Mouse (Mus musculus) MEL (cell line): ENCODE measurements around the gene Wars2. TPM values are rescaled to one million over a fixed set of nuclear protein-coding genes. Genes with fewer than 3 reads are reported as not detected.

Experiments used
- DNase-seq: peaks from one replicate; pipeline ENCODE4 v3.0.0; 2011; ENCODE audit warnings: low read depth, low spot score
- H3K27ac ChIP-seq: 2 replicates; pipeline ENCODE4 v1.5.1; 2012; ENCODE audit warnings: low read depth, mild to moderate bottlenecking, control low read depth, low read length, moderate library complexity; ENCODE audit not compliant: control insufficient read depth
- H3K27me3 ChIP-seq, 2 experiments: fragments of 150-350 bp in 1 of 2; sonication (generic) in 1 of 2; 2 replicates each; pipeline ENCODE4 v1.6.1; 2012; ENCODE audit warnings: low read length in 2 of 2, mild to moderate bottlenecking in 2 of 2, improper control_type of control experiment in 1 of 2, moderate library complexity in 1 of 2; ENCODE audit not compliant: insufficient read depth in 2 of 2, control insufficient read depth in 1 of 2
- H3K36me3 ChIP-seq, 2 experiments: 2 replicates each; pipeline ENCODE4 v1.6.1; 2012 to 2014; ENCODE audit warnings: low read length in 2 of 2, improper control_type of control experiment in 1 of 2, inconsistent platforms in 1 of 2, mild to moderate bottlenecking in 1 of 2; ENCODE audit not compliant: insufficient read depth in 2 of 2, control insufficient read depth in 1 of 2
- H3K4me1 ChIP-seq, 2 experiments: fragments of 150-350 bp in 1 of 2; sonication (generic) in 1 of 2; 2 replicates each; pipeline ENCODE4 v1.6.1; 2012; ENCODE audit warnings: low read length in 2 of 2, improper control_type of control experiment in 1 of 2, mild to moderate bottlenecking in 1 of 2; ENCODE audit not compliant: insufficient read depth in 2 of 2, control insufficient read depth in 1 of 2
- H3K4me3 ChIP-seq, 2 experiments: fragments of 150-350 bp in 1 of 2; sonication (generic) in 1 of 2; 2 replicates each; pipeline ENCODE4 v1.5.1; 2012; ENCODE audit warnings: low read depth in 2 of 2, low read length in 2 of 2, mild to moderate bottlenecking in 2 of 2, moderate library complexity in 2 of 2, control low read depth in 1 of 2, improper control_type of control experiment in 1 of 2; ENCODE audit not compliant: control insufficient read depth in 1 of 2, insufficient read depth in 1 of 2
- H3K79me2 ChIP-seq: 2 replicates; pipeline ENCODE4 v1.6.1; 2012; ENCODE audit warnings: mild to moderate bottlenecking, low read length, moderate library complexity; ENCODE audit not compliant: control insufficient read depth, poor library complexity, insufficient read depth
- H3K9ac ChIP-seq: 2 replicates; pipeline ENCODE4 v1.6.1; 2012; ENCODE audit warnings: low read depth, mild to moderate bottlenecking, control low read depth, low read length, moderate library complexity; ENCODE audit not compliant: control insufficient read depth, poor library complexity, severe bottlenecking
- H3K9me3 ChIP-seq: fragments of 150-350 bp; sonication (generic); replicated peaks from 2 replicates; pipeline ENCODE4 v1.6.1; 2012; ENCODE audit warnings: mild to moderate bottlenecking, low read length, improper control_type of control experiment, moderate library complexity; ENCODE audit not compliant: insufficient read depth
- CHD1 ChIP-seq: IDR thresholded peaks from 2 replicates; pipeline ENCODE4 v1.6.1; 2012; ENCODE audit warnings: low read depth, mild to moderate bottlenecking, inconsistent platforms, low read length, improper control_type of control experiment
- CHD2 ChIP-seq: IDR thresholded peaks from 2 replicates; pipeline ENCODE4 v1.6.1; 2011; ENCODE audit warnings: low read length, improper control_type of control experiment
- CTCF ChIP-seq, 3 experiments: IDR thresholded peaks in 2 of 3; conservative IDR thresholded peaks in 1 of 3; 2 replicates each; pipeline ENCODE4 v1.5.1; 2011 to 2012; ENCODE audit warnings: low read length in 3 of 3, low read depth in 2 of 3, mild to moderate bottlenecking in 2 of 3, improper control_type of control experiment in 1 of 3, inconsistent platforms in 1 of 3, mixed read lengths in 1 of 3, moderate library complexity in 1 of 3; ENCODE audit not compliant: control insufficient read depth in 1 of 3, insufficient read depth in 1 of 3, poor library complexity in 1 of 3, severe bottlenecking in 1 of 3
- ELF1 ChIP-seq: IDR thresholded peaks from 2 replicates; pipeline ENCODE4 v1.6.1; 2014; ENCODE audit warnings: low read depth, mild to moderate bottlenecking, inconsistent platforms, low read length, improper control_type of control experiment, moderate library complexity
- GATA1 ChIP-seq: IDR thresholded peaks from 2 replicates; pipeline ENCODE4 v1.6.1; 2011; ENCODE audit warnings: low read depth, low read length, improper control_type of control experiment
- MAFK ChIP-seq: IDR thresholded peaks from 2 replicates; pipeline ENCODE4 v1.6.1; 2011; ENCODE audit warnings: low read depth, mild to moderate bottlenecking, low read length, improper control_type of control experiment, borderline replicate concordance
- MAZ ChIP-seq: IDR thresholded peaks from 2 replicates; pipeline ENCODE4 v1.6.1; 2012; ENCODE audit warnings: low read depth, mild to moderate bottlenecking, inconsistent platforms, low read length, improper control_type of control experiment
- MXI1 ChIP-seq: IDR thresholded peaks from 2 replicates; pipeline ENCODE4 v1.6.1; 2011; ENCODE audit warnings: mild to moderate bottlenecking, low read depth, low read length, improper control_type of control experiment
- MYB ChIP-seq: IDR thresholded peaks from 2 replicates; pipeline ENCODE4 v1.6.1; 2011; ENCODE audit warnings: mild to moderate bottlenecking, low read depth, low read length, improper control_type of control experiment
- MYC ChIP-seq: IDR thresholded peaks from 2 replicates; pipeline ENCODE4 v1.6.1; 2011; ENCODE audit warnings: low read depth, mild to moderate bottlenecking, low read length, improper control_type of control experiment, moderate library complexity
- POLR2AphosphoS5 ChIP-seq: IDR thresholded peaks from 2 replicates; pipeline ENCODE4 v1.6.1; 2012; ENCODE audit warnings: low read depth, borderline replicate concordance, mild to moderate bottlenecking, inconsistent platforms, low read length, moderate library complexity, mixed read lengths
- RAD21 ChIP-seq: IDR thresholded peaks from 2 replicates; pipeline ENCODE4 v1.6.1; 2011; ENCODE audit warnings: mild to moderate bottlenecking, low read depth, low read length, improper control_type of control experiment
- SIN3A ChIP-seq: IDR thresholded peaks from 2 replicates; pipeline ENCODE4 v1.6.1; 2012; ENCODE audit warnings: low read length, improper control_type of control experiment, inconsistent platforms
- TAL1 ChIP-seq: IDR thresholded peaks from 2 replicates; pipeline ENCODE4 v1.6.1; 2012; ENCODE audit warnings: mild to moderate bottlenecking, inconsistent platforms, low read length, moderate library complexity, mixed read lengths
- TBP ChIP-seq: IDR thresholded peaks from 2 replicates; pipeline ENCODE4 v1.8.0; 2011; ENCODE audit warnings: low read depth, low read length, improper control_type of control experiment
- TCF12 ChIP-seq: IDR thresholded peaks from 2 replicates; pipeline ENCODE4 v1.6.1; 2014; ENCODE audit warnings: low read depth, mild to moderate bottlenecking, inconsistent platforms, low read length, improper control_type of control experiment, moderate library complexity
- UBTF ChIP-seq: IDR thresholded peaks from 2 replicates; pipeline ENCODE4 v1.6.1; 2012; ENCODE audit warnings: low read depth, mild to moderate bottlenecking, inconsistent platforms, low read length, improper control_type of control experiment, moderate library complexity, borderline replicate concordance; ENCODE audit not compliant: insufficient read depth
- ZC3H11A ChIP-seq: IDR thresholded peaks from 2 replicates; pipeline ENCODE4 v1.6.1; 2012; ENCODE audit warnings: low read depth, mild to moderate bottlenecking, inconsistent platforms, low read length, improper control_type of control experiment
- ZKSCAN1 ChIP-seq: IDR thresholded peaks from 2 replicates; pipeline ENCODE4 v1.6.1; 2012; ENCODE audit warnings: low read depth, mild to moderate bottlenecking, inconsistent platforms, low read length, improper control_type of control experiment, moderate library complexity
- ZNF384 ChIP-seq: IDR thresholded peaks from 2 replicates; pipeline ENCODE4 v1.6.1; 2012; ENCODE audit warnings: low read depth, mild to moderate bottlenecking, inconsistent platforms, low read length, improper control_type of control experiment
- polyA plus RNA-seq, 2 experiments: library from polyadenylated mRNA; stranded (reverse) in 1 of 2; unstranded in 1 of 2; fragments of >175 nt in 1 of 2; fragments of >200 nt in 1 of 2; gene quantifications; 2 replicates each; pipeline versions ENCODE4 v1.2.1 to v1.2.4; 2012; ENCODE audit warnings: low replicate concordance in 2 of 2, low read depth in 1 of 2; ENCODE audit not compliant: insufficient read length in 2 of 2, insufficient read depth in 1 of 2, missing spikeins in 1 of 2
- total RNA-seq: library from RNA; depleted of rRNA; stranded (reverse); fragments of 300-350 nt; gene quantifications from 2 replicates; pipeline ENCODE4 v1.2.3, GENCODE M21; 2012

Wars2 gene
- total and polyA plus RNA-seq, 3 experiments: 8.8 to 11.4 TPM; not detected in 1

DNA sequence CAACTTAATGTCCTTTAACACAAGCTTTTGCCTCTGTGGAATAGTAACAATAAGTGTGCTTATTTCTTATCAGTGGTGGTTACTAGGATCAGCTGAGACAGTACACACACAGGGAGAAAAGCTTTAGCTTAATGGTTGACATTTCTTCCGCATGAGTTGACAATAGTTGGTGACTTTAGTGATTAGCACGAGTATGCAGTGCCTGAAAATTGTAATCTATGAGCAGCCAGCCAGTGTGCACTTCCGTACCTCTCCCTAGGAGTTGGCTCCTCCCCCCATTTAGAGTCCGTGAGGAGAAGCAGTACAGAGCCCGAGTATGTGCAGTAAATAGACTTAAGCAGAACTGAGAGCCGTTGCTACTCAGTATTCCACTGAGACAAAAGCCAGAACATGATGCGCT is 123.8 kb downstream of the Wars2 start (continued):
- TF ChIP-seq GATA1 (peak; percentile 89), MAFK (no peak)
- TF ChIP-seq, all 39 proteins: peak for 17

DNA sequence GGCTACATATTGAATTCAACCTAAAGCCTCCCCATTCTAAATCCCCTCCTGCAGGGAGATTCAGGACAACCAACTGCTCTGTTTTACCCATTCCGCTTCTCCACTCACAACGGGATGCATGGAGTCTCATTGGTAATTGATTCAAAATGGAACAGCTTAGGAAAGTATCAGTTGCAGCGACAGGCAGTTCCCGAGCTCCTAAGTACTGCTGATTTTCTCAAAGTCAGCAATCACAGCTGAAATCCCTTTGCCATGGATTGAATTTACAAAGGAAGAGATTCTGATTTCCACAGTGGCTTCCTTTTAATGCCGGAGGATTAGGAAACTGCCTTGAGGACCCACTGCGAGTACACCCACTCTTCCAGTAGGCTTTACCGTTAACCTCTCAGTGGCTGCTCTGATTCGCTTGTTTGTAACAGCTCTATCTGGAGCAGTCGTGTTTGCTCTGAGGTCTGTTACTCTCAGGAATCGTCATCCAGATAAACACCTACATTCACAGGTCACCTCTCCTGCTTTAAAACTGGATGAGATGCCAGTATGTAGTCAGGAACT is 126.0 kb downstream of the Wars2 start:
- 0 out of 2 replicates have a peak, but pooled peaks cover 1% of the 10 kb centered on the region for H3K79me2 ChIP-seq
- peaks cover 2 to 5% of the 10 kb centered on the region in 2 experiments; a peak in 3 of 4 replicates for H3K4me1 ChIP-seq
- H3K4me3 ChIP-seq: no peak overlapping the region
- H3K27ac ChIP-seq: no peak overlapping the region
- no peak overlapping the region for H3K9ac ChIP-seq
- H3K36me3 ChIP-seq: peaks cover 0 to 12% of the 10 kb centered on the region in 2 experiments
- no peak for DNase-seq
- TF ChIP-seq CHD1 (no peak), UBTF (no peak), POLR2AphosphoS5 (no peak), CTCF (IDR thresholded peaks at IDR 0.05 in 2 of 3, conservative IDR thresholded peaks at IDR 0.05 in 1 of 3; ENCODE audit: control insufficient read depth in 1 of 3, insufficient read depth in 1 of 3, low read depth in 2 of 3, low read length in 3 of 3, poor library complexity in 1 of 3, severe bottlenecking in 1 of 3) (no peak), ZKSCAN1 (no peak), MXI1 (no peak), TBP (no peak), ZNF384 (no peak), SIN3A (no peak), MYB (no peak), RAD21 (no peak), TAL1 (no peak), ELF1 (no peak), TCF12 (no peak), MYC (no peak), CHD2 (no peak), MAZ (no peak), ZC3H11A (no peak)
- TF ChIP-seq, all 39 proteins: peak for 0
- H3K9me3 ChIP-seq: no peaks in the 10 kb centered on the region
- H3K27me3 ChIP-seq: no peaks in the 10 kb centered on the region
